Mouse (Mus musculus): ENCODE data around the gene Fam213b. TPM values are rescaled to one million over a fixed set of nuclear protein-coding genes. Genes with fewer than 3 reads are reported as not detected.

The Fam213b gene
- total and polyA plus RNA-seq, 2 experiments = 14.8 to 35.3 TPM

DNA sequence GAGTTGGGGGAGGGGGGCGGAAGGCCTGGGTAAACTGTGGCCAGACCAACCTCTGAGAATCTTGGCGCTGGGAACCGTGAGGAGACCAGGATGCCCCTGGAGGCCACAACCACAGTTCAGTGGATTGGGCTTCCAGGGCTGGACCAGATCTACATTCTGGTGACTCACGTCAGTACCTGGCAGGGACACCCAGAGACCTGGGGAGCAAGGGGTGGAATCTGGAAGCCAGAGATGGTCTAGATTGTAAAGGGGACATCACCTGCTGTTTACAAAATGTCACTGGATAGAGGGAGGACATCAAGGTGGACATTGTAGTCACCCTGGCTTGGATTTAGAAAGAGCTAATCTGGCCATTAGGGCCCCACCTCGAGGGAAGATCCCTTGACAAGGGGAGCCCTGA lies 3.4 kb downstream of the Fam213b start:
- Histone ChIP-seq H3K9ac (ENCODE audit: low read depth, low read length) (no peak overlapping the region), H3K4me1 (ENCODE audit: control insufficient read depth, insufficient read depth, low read length) (peaks cover 7% of the 10 kb centered on the region; the same call in 1 of the 2 replicates), H3K79me2 (ENCODE audit: control insufficient read depth, insufficient read depth, low read length) (no peaks in the 10 kb centered on the region), H3K4me3 (ENCODE audit: insufficient read depth, low read depth, low read length) (no peak overlapping the region), H3K27me3 (ENCODE audit: control insufficient read depth, insufficient read depth, low read length) (no peaks in the 10 kb centered on the region), H3K36me3 (ENCODE audit: control insufficient read depth, insufficient read depth, low read length) (no peaks in the 10 kb centered on the region), H3K27ac (replicated peaks; ENCODE audit: insufficient read depth, low read depth, low read length) (no peak overlapping the region)
- TF ChIP-seq CTCF (IDR thresholded peaks at IDR 0.05; ENCODE audit: low read depth, low read length) (no peak), POLR2A (IDR thresholded peaks at IDR 0.05; ENCODE audit: extremely low read depth, insufficient read depth, low read length) (no peak)
- DNase-seq (ENCODE audit: extremely low read depth, low read depth, low spot score) = no peak
- WGBS = 85% methylated on average over 5 of the region's 5 CpGs

- no peak overlapping the region for H3K4me3 ChIP-seq (ENCODE audit: insufficient read depth, low read depth, low read length)
- WGBS = 87% methylated on average over 14 of the region's 14 CpGs
- H3K27me3 ChIP-seq (ENCODE audit: control insufficient read depth, insufficient read depth, low read length) = no peaks in the 10 kb centered on the region
- H3K4me1 ChIP-seq (ENCODE audit: control insufficient read depth, insufficient read depth, low read length) = no peaks in the 10 kb centered on the region
- no peaks in the 10 kb centered on the region for H3K79me2 ChIP-seq (ENCODE audit: control insufficient read depth, insufficient read depth, low read length)
- H3K9ac ChIP-seq (ENCODE audit: low read depth, low read length) = no peak overlapping the region
- no peak for TF ChIP-seq POLR2A (IDR thresholded peaks at IDR 0.05; ENCODE audit: extremely low read depth, insufficient read depth, low read length)
- no peak for TF ChIP-seq CTCF (IDR thresholded peaks at IDR 0.05; ENCODE audit: low read depth, low read length)
- DNase-seq (ENCODE audit: extremely low read depth, low read depth, low spot score) = no peak
- H3K27ac ChIP-seq (replicated peaks; ENCODE audit: insufficient read depth, low read depth, low read length) = no peak overlapping the region
- H3K36me3 ChIP-seq (ENCODE audit: control insufficient read depth, insufficient read depth, low read length) = no peaks in the 10 kb centered on the region
Measured at GRCm38 (mm10) chr4:154890887-154891286, 8.0 kb downstream of the Fam213b start.

- H3K4me1 ChIP-seq (ENCODE audit: control insufficient read depth, insufficient read depth, low read length) = no peaks in the 10 kb centered on the region
- H3K4me3 ChIP-seq (ENCODE audit: insufficient read depth, low read depth, low read length) = no peak overlapping the region
- no peak for TF ChIP-seq POLR2A (IDR thresholded peaks at IDR 0.05; ENCODE audit: extremely low read depth, insufficient read depth, low read length)
- no peak for TF ChIP-seq CTCF (IDR thresholded peaks at IDR 0.05; ENCODE audit: low read depth, low read length)
- no peak overlapping the region for H3K9ac ChIP-seq (ENCODE audit: low read depth, low read length)
- no peak for DNase-seq (ENCODE audit: extremely low read depth, low read depth, low spot score)
- H3K27me3 ChIP-seq (ENCODE audit: control insufficient read depth, insufficient read depth, low read length) = no peaks in the 10 kb centered on the region
- H3K27ac ChIP-seq (replicated peaks; ENCODE audit: insufficient read depth, low read depth, low read length) = no peak overlapping the region
- WGBS = 77% methylated on average over 15 of the region's 15 CpGs
- H3K79me2 ChIP-seq (ENCODE audit: control insufficient read depth, insufficient read depth, low read length) = no peaks in the 10 kb centered on the region
- H3K36me3 ChIP-seq (ENCODE audit: control insufficient read depth, insufficient read depth, low read length) = no peaks in the 10 kb centered on the region
Measured at GRCm38 (mm10) chr4:154887593-154888250, 11.2 kb downstream of the Fam213b start.

DNA sequence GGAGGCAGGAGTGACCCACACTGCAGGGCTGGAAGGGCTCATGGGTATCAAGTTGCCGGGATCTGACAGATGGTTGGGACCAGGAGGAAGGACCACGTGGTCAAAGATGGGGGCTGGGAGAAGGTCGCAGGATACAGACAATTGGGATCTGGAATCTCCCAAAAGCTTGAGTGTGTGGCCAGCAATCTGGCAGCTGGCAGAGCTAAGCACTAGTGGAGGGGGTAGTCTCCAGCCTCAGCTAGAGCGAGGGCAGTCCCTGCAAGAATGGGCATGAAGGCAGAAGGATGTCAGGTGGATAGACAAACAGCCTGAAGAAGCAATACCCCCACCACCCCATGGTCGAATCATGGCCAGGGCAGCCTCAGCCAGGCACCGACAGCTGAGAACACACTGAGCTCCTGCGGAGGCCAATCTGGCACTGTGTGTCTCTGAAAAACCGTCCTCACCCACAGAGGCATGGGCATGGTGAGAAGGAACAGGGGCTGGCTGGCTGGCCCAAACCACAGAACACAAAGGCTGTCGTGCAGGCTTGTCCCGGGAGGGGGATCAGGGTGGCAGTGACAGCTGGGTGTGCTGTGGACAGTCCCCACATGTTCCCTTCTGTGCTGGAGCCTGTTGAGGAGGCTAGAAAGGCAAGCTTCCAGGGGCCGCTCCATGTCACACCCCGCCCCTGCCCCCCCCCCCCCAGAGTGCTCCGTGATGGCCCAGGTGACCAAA lies 11.9 kb downstream of the Fam213b start:
- TF ChIP-seq CTCF (IDR thresholded peaks at IDR 0.05; ENCODE audit: low read depth, low read length) (no peak), POLR2A (IDR thresholded peaks at IDR 0.05; ENCODE audit: extremely low read depth, insufficient read depth, low read length) (no peak)
- H3K79me2 ChIP-seq (ENCODE audit: control insufficient read depth, insufficient read depth, low read length) = no peaks in the 10 kb centered on the region
- no peaks in the 10 kb centered on the region for H3K27me3 ChIP-seq (ENCODE audit: control insufficient read depth, insufficient read depth, low read length)
- H3K36me3 ChIP-seq (ENCODE audit: control insufficient read depth, insufficient read depth, low read length) = no peaks in the 10 kb centered on the region
- no peak for DNase-seq (ENCODE audit: extremely low read depth, low read depth, low spot score)
- H3K4me3 ChIP-seq (ENCODE audit: insufficient read depth, low read depth, low read length) = no peak overlapping the region
- no peak overlapping the region for H3K27ac ChIP-seq (replicated peaks; ENCODE audit: insufficient read depth, low read depth, low read length)
- no peaks in the 10 kb centered on the region for H3K4me1 ChIP-seq (ENCODE audit: control insufficient read depth, insufficient read depth, low read length)
- 75% methylated on average over 13 of the region's 13 CpGs for WGBS
- H3K9ac ChIP-seq (ENCODE audit: low read depth, low read length) = no peak overlapping the region

DNA sequence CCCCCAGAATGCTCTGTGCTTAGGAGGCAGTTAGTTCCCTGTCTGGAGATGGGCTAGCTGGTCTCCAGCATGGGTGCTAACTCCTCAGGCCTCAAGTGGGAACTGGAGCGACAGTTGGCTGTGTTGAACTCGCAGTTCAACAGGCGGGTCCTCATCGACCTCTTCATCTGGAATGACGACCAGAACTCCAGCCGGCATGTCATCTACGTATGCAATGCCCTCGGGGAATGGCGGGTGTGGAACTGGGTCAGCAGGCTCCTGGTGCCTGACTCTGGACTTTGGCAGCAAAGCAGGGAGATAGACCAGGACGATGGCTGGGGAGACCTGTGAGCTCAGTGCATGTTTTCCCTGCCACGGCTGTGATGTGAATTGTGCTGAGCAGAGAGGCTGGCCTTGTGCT lies 13.5 kb downstream of the Fam213b start:
- Histone ChIP-seq H3K79me2 (ENCODE audit: control insufficient read depth, insufficient read depth, low read length) (no peaks in the 10 kb centered on the region), H3K27me3 (ENCODE audit: control insufficient read depth, insufficient read depth, low read length) (0 out of 2 replicates have a peak, but pooled peaks cover 2% of the 10 kb centered on the region), H3K4me3 (ENCODE audit: insufficient read depth, low read depth, low read length) (no peak overlapping the region), H3K4me1 (ENCODE audit: control insufficient read depth, insufficient read depth, low read length) (no peaks in the 10 kb centered on the region), H3K36me3 (ENCODE audit: control insufficient read depth, insufficient read depth, low read length) (no peaks in the 10 kb centered on the region), H3K9ac (ENCODE audit: low read depth, low read length) (no peak overlapping the region), H3K27ac (replicated peaks; ENCODE audit: insufficient read depth, low read depth, low read length) (no peak overlapping the region)
- 66% methylated on average over 11 of the region's 11 CpGs for WGBS
- no peak for DNase-seq (ENCODE audit: extremely low read depth, low read depth, low spot score)
- TF ChIP-seq CTCF (IDR thresholded peaks at IDR 0.05; ENCODE audit: low read depth, low read length) (no peak), POLR2A (IDR thresholded peaks at IDR 0.05; ENCODE audit: extremely low read depth, insufficient read depth, low read length) (no peak)

Measured in liver, adult 2 months (tissue).